Mouse (Mus musculus) lung, postnatal 0 days (tissue): ENCODE measurements around the gene Nxf2. TPM values are rescaled to one million over a fixed set of nuclear protein-coding genes. Genes with fewer than 3 reads are reported as not detected.
"Not testable (repeated sequence)": the region's sequence is repeated elsewhere in the genome, so short reads cannot be mapped to it uniquely, and the experiment has no call there.

ENCODE experiments used
- ATAC-seq: fragments of 200-750 bp; cut with Nextera tagmentation; 2 replicates; pipeline ENCODE4 v1.8.0; 2017; ENCODE audit warnings: moderate library complexity
- DNase-seq: peaks from one replicate; pipeline ENCODE4 v3.0.0-alpha.2; 2016; ENCODE audit warnings: low spot score
- H3K27ac ChIP-seq: fragments of 300-500 bp; sonication (generic); 2 replicates; pipeline ENCODE4 v1.5.1; 2014; ENCODE audit warnings: antibody characterized with exemption, mild to moderate bottlenecking, low read length, mixed read lengths
- H3K27me3 ChIP-seq: fragments of 300-500 bp; sonication (generic); replicated peaks from 2 replicates; pipeline ENCODE4 v1.6.1; 2014; ENCODE audit warnings: low read length, mixed read lengths; ENCODE audit not compliant: insufficient read depth
- H3K36me3 ChIP-seq: fragments of 300-500 bp; sonication (generic); 2 replicates; pipeline ENCODE4 v1.6.1; 2014; ENCODE audit warnings: low read length, mixed read lengths; ENCODE audit not compliant: insufficient read depth
- H3K4me1 ChIP-seq: fragments of 300-500 bp; sonication (generic); 2 replicates; pipeline ENCODE4 v1.6.1; 2014; ENCODE audit warnings: antibody characterized with exemption, low read depth, low read length, mixed read lengths; ENCODE audit not compliant: insufficient read depth
- H3K4me2 ChIP-seq: fragments of 300-500 bp; sonication (generic); replicated peaks from 2 replicates; pipeline ENCODE4 v1.6.1; 2014; ENCODE audit warnings: low read depth, mild to moderate bottlenecking, low read length, moderate library complexity, mixed read lengths
- H3K4me3 ChIP-seq: fragments of 300-500 bp; sonication (generic); 2 replicates; pipeline ENCODE4 v1.5.1; 2014; ENCODE audit warnings: low read depth, low read length
- H3K9ac ChIP-seq: fragments of 300-500 bp; sonication (generic); replicated peaks from 2 replicates; pipeline ENCODE4 v1.6.1; 2014; ENCODE audit warnings: low read depth, mild to moderate bottlenecking
- H3K9me3 ChIP-seq: fragments of 300-500 bp; sonication (generic); 2 replicates; pipeline ENCODE4 v1.6.1; 2016; ENCODE audit warnings: low read length, mixed read lengths
- CTCF ChIP-seq: IDR thresholded peaks from 2 replicates; pipeline ENCODE4 v1.5.1; 2016; ENCODE audit warnings: antibody characterized with exemption, mild to moderate bottlenecking
- EP300 ChIP-seq: IDR thresholded peaks from 2 replicates; pipeline ENCODE4 v1.6.1; 2016; ENCODE audit warnings: antibody characterized with exemption, mild to moderate bottlenecking, control low read depth
- WGBS: fragments of 180-500 bp; shearing (Covaris S2); extraction: QIAGEN DNeasy Blood & Tissue Kit; methylation state at CpG from one replicate; pipeline ENCODE4 v1.1.7; 2014; 5-methylcytosine and 5-hydroxymethylcytosine counted together
- polyA plus RNA-seq: library from polyadenylated mRNA; unstranded; fragments of >200 nt; fragmentation: Nextera tagmentation; extraction: Ambion mirVana; gene quantifications from 2 replicates; pipeline ENCODE4 v1.2.1, GENCODE M21; 2015

Gene Nxf2
- polyA plus RNA-seq, 1 experiment from 2014 or later: 0.31 TPM

- no peak overlapping the region for H3K9ac ChIP-seq
- H3K4me2 ChIP-seq: no peak overlapping the region
- H3K4me1 ChIP-seq: no peaks in the 10 kb centered on the region
- peak; percentile 69 for TF ChIP-seq CTCF
- no peak for TF ChIP-seq EP300
- ATAC-seq (no peak), DNase-seq (peak; percentile 8)
- no peaks in the 10 kb centered on the region for H3K27me3 ChIP-seq
- no peaks in the 10 kb centered on the region for H3K36me3 ChIP-seq
- WGBS: 29% methylated on average over 5 of the region's 5 CpGs
- no peak overlapping the region for H3K27ac ChIP-seq
- no peak overlapping the region for H3K4me3 ChIP-seq
- H3K9me3 ChIP-seq: no peaks in the 10 kb centered on the region
These were observed 34.2 kb downstream of the Nxf2 start for GRCm38 (mm10) chrX:134930361-134930760.

- no peaks in the 10 kb centered on the region for H3K36me3 ChIP-seq
- H3K4me1 ChIP-seq: no peaks in the 10 kb centered on the region
- 60% methylated on average over 5 of the region's 5 CpGs for WGBS
- no peaks in the 10 kb centered on the region for H3K9me3 ChIP-seq
- no peak overlapping the region for H3K4me3 ChIP-seq
- ATAC-seq (no peak), DNase-seq (no peak)
- H3K9ac ChIP-seq: no peak overlapping the region
- TF ChIP-seq CTCF (no peak), EP300 (no peak)
- no peak overlapping the region for H3K27ac ChIP-seq
- no peaks in the 10 kb centered on the region for H3K27me3 ChIP-seq
- no peak overlapping the region for H3K4me2 ChIP-seq
These were observed 34.6 kb downstream of the Nxf2 start for GRCm38 (mm10) chrX:134929927-134930326.

GRCm38 (mm10) chrX:134925058-134925457 lies 39.5 kb downstream of the Nxf2 start:
- no peak for TF ChIP-seq EP300
- peak; percentile 68 for TF ChIP-seq CTCF

GRCm38 (mm10) chrX:134923675-134924424 lies 40.7 kb downstream of the Nxf2 start:
- no peaks in the 10 kb centered on the region for H3K36me3 ChIP-seq
- DNase-seq (no peak), ATAC-seq (no peak)
- no peaks in the 10 kb centered on the region for H3K27me3 ChIP-seq
- no peak overlapping the region for H3K4me3 ChIP-seq
- no peak overlapping the region for H3K4me2 ChIP-seq
- 47% methylated on average over 7 of the region's 7 CpGs for WGBS
- no peak overlapping the region for H3K9ac ChIP-seq
- no peaks in the 10 kb centered on the region for H3K9me3 ChIP-seq
- no peak for TF ChIP-seq EP300
- TF ChIP-seq CTCF: no peak
- no peaks in the 10 kb centered on the region for H3K4me1 ChIP-seq
- no peak overlapping the region for H3K27ac ChIP-seq

More at GRCm38 (mm10) chrX:134925058-134925457, 39.5 kb downstream of the Nxf2 start:
- no peaks in the 10 kb centered on the region for H3K36me3 ChIP-seq
- H3K27ac ChIP-seq: no peak overlapping the region
- no peaks in the 10 kb centered on the region for H3K4me1 ChIP-seq
- no peaks in the 10 kb centered on the region for H3K27me3 ChIP-seq
- H3K4me2 ChIP-seq: no peak overlapping the region
- no peaks in the 10 kb centered on the region for H3K9me3 ChIP-seq
- ATAC-seq: no peak
- no peak overlapping the region for H3K4me3 ChIP-seq
- DNase-seq: peak; percentile 25
- H3K9ac ChIP-seq: no peak overlapping the region

- H3K36me3 ChIP-seq: no peaks in the 10 kb centered on the region
- H3K9ac ChIP-seq: no peak overlapping the region
- no peak overlapping the region for H3K4me2 ChIP-seq
- no peak for ATAC-seq
- DNase-seq: no peak
- 39% methylated on average over 1 of the region's 1 CpGs for WGBS
- TF ChIP-seq EP300 (no peak), CTCF (no peak)
- no peaks in the 10 kb centered on the region for H3K9me3 ChIP-seq
- no peak overlapping the region for H3K4me3 ChIP-seq
- no peak overlapping the region for H3K27ac ChIP-seq
- no peaks in the 10 kb centered on the region for H3K4me1 ChIP-seq
- no peaks in the 10 kb centered on the region for H3K27me3 ChIP-seq
These were observed 45.3 kb downstream of the Nxf2 start for GRCm38 (mm10) chrX:134919220-134919619.

GRCm38 (mm10) chrX:134915745-134916144 lies 48.8 kb downstream of the Nxf2 start:
- Histone ChIP-seq H3K27ac (no peak overlapping the region), H3K4me2 (no peak overlapping the region), H3K36me3 (no peaks in the 10 kb centered on the region), H3K4me1 (no peaks in the 10 kb centered on the region), H3K4me3 (no peak overlapping the region), H3K9me3 (no peaks in the 10 kb centered on the region), H3K9ac (no peak overlapping the region), H3K27me3 (no peaks in the 10 kb centered on the region)
- TF ChIP-seq EP300 (no peak), CTCF (no peak)
- DNase-seq (no peak), ATAC-seq (no peak)
- WGBS: 74% methylated on average over 2 of the region's 2 CpGs

GRCm38 (mm10) chrX:134915315-134915714 lies 49.2 kb downstream of the Nxf2 start:
- not testable (repeated sequence) for H3K36me3 ChIP-seq, H3K4me3 ChIP-seq, H3K9ac ChIP-seq, ATAC-seq, H3K4me2 ChIP-seq, DNase-seq, H3K4me1 ChIP-seq, H3K27me3 ChIP-seq, H3K27ac ChIP-seq, H3K9me3 ChIP-seq
